Mouse (Mus musculus): ENCODE measurements around the gene Pcp4.

- TF ChIP-seq GATA1 (IDR thresholded peaks at IDR 0.05; ENCODE audit: low read length) (no peak), TAL1 (IDR thresholded peaks at IDR 0.05; ENCODE audit: low read length) (no peak)
These were observed 19.7 kb downstream of the Pcp4 start for GRCm38 (mm10) chr16:96487007-96487684.

All from erythroblast, embryonic 14.5 days (primary cell).